Mouse (Mus musculus): ENCODE measurements around the gene Gna14. TPM values are rescaled to one million over a fixed set of nuclear protein-coding genes. Genes with fewer than 3 reads are reported as not detected.

The Gna14 gene
- total RNA-seq (2015; ENCODE audit: low replicate concordance) (1.3 TPM in 1 of 2 replicates, not detected in the other), total RNA-seq (2017; ENCODE audit: low replicate concordance) (0.09 and 0.42 TPM in 2 replicates)

DNA sequence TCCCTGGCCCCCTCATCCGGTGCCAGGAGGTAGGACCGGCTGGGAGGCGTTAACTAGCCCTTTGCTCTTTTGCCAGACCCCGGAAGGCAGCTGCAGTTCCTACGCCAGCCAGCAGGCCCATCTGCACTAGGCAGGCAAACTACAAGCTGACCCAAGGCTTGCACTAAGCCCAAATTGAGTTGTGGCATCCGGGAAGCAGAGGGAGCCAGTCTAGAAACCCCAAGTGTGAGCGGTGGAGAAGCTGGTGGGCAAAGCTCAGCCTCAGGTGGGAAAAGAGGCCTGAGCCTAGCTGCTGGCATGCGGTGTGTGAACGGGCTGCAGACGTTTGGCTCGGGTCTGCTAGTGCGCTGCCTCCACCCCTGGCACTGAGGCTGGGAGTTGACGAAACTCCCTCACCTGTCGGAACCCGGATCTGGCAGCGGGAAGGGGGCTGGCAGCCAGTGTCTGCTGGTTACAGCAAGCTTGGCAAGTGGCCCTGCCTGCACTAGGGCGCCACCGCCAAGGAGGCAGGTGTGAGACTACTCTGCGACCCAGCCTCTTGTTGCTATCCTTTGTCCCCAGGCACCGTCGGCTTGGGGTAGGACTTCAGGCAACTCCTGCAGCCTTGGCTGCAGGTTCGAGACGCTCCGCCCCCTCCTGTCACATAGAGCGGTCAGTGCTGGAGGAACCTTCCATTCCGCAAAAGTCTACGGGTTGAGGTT is at the start of gene Gna14:
TSS of gene Gna14 (plus strand) at position 232 of the 701 bp plus-strand sequence.
- peak; percentile 88 for ATAC-seq (replicated peaks; ENCODE audit: low FRiP score, poor library complexity, severe bottlenecking)

DNA sequence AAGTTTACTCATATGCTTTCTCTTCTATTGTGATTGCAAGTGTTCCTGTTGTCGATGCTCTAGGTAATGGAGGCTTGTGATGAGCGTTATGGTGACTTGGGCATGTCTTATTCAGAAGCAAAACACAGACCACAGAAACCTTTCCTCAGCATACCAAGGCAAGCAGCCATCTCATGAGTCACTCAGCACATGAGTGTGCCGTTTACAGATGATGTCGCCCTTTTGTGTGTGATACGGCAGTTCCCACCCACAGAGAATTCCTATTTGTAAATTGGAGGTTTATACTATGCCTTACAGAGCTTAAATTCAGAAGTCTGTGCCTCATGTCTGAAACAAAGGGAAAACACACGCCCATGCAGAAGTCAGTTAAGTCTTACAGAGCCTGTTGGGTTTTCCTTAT is 49.0 kb upstream of the Gna14 start:
- ATAC-seq (replicated peaks; ENCODE audit: low FRiP score, poor library complexity, severe bottlenecking) = no peak

DNA sequence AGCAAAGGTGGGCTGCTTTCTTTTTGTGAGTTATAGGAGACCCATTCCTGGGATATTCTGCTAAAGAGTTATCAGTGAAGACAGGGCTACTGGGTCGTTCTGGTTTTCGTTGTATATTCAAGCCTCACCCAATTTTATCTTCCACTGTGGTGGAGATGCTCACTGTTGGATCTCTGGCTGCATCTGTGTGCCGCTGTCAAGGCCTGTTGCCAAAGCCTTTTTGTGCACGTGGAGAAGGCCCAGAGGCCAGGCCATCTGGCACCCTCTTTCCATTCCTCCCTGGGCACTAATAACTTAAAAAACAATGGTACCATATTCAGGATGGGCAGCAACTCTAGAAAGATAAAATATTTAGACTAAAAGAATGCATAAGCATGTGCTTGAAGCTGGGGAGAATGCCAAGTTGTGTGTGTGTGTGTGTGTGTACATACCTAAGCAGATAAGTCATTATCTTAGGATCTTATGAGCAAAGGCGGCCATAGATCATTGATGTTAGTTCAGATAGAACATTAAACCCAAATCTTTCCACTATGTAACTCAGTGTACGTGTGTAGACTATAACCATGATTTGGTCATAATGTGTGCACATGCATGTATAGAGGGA is 45.3 kb upstream of the Gna14 start:
- ATAC-seq (replicated peaks; ENCODE audit: low FRiP score, poor library complexity, severe bottlenecking) = no peak

DNA sequence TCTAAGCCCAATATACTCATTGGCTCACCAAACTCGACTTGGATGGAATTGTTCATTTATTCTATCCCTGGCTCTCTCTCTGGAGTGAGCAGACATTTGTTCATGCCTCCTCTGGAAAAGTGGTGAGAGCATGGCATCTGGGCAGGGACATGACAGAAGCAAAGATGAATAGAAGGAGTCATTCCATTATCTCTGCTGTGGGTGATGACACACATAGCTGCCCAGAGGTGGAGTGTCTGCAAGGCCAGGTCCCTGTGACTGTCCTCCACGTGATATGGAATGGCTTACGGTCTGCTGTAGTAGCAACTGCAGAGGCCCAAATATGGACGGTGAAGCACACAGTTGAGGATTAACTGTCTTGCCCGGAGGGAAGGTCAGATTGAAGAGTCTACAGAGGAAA is 41.2 kb upstream of the Gna14 start:
- ATAC-seq (replicated peaks; ENCODE audit: low FRiP score, poor library complexity, severe bottlenecking) = no peak

DNA sequence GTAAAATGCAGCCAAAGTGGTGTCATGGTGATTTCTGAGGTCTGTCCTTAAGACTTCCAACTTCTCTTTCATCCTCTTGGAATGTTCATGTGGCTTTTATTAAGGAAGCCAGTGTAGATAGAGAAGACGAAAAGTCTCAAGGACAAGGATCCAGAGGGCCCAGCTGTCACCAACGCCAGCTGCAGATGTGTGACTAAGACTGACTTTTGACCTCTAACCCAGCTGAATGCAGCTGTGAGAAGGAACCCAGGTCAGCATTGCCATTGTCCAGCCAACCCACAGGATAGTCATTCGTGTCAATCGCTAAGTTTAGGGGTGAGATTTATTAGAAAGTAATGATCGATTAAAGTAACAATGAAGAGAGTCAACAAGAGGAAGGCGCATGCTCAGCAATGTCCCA is 32.5 kb upstream of the Gna14 start:
- ATAC-seq (replicated peaks; ENCODE audit: low FRiP score, poor library complexity, severe bottlenecking) = no peak

DNA sequence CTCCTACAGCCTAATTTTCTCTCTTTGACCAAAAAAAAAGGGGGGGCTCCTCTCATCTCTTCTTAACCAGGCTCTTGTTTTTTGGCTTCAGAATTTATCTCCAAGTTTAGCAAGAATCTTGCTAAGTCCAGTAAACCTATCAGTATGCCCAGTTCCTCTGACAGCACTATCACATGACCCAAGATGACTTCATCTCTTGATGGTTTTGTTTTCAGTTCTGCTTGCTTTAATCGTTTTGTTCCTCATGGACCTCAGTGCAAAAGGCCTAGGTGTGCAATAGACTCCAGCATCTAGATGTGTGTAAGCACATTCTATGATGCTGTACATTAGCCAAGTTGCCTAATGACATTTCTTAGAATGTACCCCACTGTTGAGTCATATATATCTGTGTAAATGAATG is 27.8 kb upstream of the Gna14 start:
- no peak for ATAC-seq (replicated peaks; ENCODE audit: low FRiP score, poor library complexity, severe bottlenecking)

DNA sequence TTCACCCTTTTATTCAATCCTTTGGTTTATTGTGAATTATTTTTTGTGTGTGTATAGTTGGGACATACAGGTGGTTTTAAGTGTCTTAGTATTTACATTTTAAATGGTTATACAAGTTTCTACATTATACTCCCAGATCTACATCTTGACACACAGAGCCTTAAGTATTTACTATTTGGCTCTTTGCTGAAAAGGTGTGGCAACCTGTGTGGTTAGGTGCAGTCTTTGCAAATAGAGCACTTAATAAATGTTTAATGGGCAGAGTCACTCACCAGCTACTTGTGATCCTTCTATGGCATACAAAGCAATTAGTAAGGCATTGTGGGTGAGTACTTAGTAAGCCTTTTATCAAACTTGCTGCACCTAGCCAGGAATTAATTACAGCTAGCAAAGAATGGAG is 24.3 kb upstream of the Gna14 start:
- ATAC-seq (replicated peaks; ENCODE audit: low FRiP score, poor library complexity, severe bottlenecking) = no peak

DNA sequence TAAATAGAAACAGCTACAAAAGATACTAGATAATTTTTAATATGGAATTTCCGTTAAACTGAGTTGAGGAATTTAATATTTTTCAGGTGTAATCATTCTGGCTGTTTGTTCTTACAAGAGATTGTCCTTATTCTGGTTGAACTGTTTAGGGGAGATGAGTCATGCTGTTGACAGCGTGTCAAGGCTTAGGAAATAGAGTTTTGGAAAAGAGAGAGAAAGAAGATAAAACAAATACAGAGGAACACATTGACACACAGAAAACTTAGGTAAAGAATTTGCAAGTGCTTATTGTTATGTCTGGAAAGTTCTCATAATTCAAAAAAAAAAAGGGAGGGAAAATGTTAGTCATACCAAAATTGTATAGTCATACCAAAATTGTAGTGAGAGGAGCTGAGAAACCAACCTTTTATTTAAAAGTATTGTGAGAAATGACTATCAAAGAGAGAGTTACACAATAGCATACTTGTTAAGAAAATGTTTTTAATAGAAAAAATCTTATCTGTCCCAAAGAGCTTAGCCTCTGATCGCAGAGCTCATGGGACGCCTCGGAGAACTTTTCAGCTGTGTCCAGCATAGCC is 17.4 kb upstream of the Gna14 start:
- no peak for ATAC-seq (replicated peaks; ENCODE audit: low FRiP score, poor library complexity, severe bottlenecking)

DNA sequence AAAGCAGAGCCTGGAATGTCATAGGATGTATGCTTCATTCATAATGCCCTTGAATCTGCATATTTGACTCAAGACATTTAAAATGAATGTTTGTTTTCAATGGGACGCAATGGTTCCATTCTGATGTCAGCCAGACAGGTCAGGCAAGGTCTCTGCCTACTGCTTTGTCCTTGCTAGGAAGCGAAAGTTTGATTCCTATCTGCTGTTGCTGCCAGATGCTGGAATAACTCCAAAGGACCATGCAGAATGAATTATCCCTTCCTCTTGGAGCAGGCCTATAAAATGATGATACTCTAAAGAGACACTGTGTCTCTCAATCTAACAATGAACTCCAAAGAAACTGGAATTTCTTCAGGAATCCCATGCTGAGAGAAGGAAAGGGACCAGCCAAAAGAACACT is 10.0 kb upstream of the Gna14 start:
- no peak for ATAC-seq (replicated peaks; ENCODE audit: low FRiP score, poor library complexity, severe bottlenecking)

DNA sequence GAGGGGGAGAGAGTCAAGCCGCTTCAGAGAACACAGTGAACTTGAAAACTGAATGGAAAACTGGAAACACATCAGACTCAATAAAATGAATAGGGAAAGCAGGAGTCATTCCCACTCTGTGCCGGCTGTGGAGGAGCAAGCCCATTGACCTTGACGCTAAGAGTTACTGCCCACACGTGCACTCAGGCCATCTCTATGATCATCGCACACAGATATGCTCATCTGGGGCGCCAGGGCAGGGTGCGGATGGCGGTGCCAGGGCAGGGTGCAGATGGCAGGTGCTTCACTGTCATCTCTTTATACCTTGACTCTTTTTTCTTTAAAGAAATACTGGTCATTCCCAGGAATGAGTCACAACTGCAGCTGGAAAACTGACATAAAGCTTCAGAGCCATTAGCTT is 4.2 kb upstream of the Gna14 start:
- no peak for ATAC-seq (replicated peaks; ENCODE audit: low FRiP score, poor library complexity, severe bottlenecking)

DNA sequence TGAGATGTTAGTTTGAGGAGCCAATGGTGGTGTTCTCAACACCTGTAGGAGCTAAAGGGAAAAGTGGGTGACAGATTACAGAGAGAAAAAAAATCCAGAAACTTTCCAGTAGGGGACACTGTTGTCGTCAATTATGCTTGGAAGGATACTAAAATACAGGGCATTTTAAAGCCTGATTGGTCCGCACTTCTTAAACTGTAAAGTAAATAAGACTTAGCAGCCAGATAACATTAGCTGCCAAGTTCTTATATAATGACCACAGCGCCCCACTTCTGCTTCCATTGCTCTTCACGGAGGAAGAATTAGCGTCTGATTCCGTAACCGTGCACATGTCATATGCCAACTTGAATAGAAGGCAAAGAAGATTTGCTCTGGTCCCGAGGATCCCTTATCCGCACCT is 683 bp upstream of the Gna14 start:
- no peak for ATAC-seq (replicated peaks; ENCODE audit: low FRiP score, poor library complexity, severe bottlenecking)

DNA sequence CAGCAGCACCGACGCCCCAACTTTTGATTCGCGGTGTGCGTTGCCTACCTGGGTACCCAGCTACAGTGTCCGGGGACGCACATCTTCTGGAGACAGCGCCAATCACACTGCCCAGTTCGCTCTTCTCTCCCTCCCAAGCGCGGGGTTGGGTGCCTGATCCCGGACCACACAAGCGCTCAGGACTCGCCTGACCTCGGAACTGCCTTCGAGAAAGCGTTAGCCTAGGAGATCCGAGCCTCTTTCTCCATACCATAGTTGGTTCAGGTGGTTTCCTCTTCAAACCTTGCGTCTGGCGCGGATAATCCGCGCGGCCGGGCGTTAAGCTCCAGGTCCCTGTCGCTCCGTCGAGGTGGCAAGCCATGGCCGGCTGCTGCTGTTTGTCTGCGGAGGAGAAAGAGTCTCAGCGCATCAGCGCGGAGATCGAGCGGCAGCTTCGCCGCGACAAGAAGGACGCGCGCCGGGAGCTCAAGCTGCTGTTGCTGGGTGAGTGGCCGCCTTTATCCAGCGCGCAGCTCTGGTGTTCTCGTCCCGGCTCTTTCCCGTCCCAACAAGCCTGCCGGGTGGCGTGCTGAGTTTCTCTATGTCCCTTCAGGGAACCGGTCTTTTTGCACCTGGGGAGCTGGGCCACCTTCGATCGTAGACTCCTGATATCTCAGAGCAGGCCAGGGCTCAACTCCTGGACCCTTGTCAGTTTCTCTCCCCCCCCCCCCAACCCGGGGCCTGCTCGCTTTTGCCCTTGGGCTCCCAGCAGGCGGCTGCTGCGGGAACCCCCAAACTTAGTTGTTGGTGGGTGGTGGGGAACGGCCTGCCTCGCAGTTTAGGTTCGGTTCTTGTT is 990 bp downstream of the Gna14 start:
- peak; percentile 56 for ATAC-seq (replicated peaks; ENCODE audit: low FRiP score, poor library complexity, severe bottlenecking)

DNA sequence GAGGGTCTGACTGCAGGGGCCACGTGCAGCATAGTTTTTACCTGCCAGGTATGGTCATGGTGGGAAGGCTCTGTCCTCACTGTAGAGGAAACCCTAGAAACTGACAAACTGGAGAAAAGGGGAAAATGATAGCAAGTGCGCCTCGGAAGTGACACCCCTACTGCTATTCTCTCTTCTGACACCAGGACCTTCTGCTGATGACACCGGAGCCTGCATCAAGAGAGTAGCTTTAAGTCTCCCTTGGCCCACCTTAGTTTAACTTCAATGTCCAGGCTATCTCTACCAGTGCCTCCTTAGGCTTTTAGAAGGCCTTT is 1.6 kb downstream of the Gna14 start:
- no peak for ATAC-seq (replicated peaks; ENCODE audit: low FRiP score, poor library complexity, severe bottlenecking)

DNA sequence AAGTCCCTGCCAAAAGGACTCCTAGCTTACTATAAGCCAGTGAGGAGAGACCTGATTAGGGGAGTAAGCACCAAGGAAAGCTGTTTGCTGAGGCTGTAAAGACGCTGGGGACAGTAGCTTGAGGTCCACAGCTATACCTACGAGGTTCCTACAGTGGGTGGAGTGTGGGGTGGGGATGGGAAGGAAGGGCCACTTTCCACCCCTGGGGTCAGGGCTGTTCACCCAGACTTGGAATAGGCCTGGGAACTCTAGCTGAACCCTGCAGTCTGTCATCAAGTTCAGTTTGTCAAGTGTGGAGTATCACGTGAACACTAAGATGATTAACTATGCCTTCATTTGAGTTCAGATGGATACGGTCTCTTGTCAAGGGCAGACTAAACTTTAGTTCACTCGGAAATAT is 2.3 kb downstream of the Gna14 start:
- no peak for ATAC-seq (replicated peaks; ENCODE audit: low FRiP score, poor library complexity, severe bottlenecking)

DNA sequence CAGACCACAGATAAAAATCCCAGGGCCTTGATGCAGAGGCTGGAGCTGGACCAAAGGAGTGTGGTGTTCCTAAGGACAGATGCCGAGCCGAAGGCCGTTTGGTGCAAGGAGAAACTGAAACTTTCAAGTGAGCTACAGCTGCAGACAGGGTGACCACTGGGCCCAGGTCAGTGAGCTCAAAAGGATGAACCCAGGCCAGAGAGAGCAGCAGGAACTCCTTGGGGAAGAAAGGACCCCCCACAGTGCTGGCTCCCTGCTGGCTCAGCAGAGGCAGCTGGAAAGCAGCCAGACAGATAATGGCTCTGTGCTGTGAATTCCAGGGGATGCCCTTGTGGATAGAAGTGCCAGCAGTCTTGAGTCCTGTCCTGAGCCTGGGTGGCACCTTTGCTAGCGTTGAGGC is 3.7 kb downstream of the Gna14 start:
- ATAC-seq (replicated peaks; ENCODE audit: low FRiP score, poor library complexity, severe bottlenecking) = no peak

DNA sequence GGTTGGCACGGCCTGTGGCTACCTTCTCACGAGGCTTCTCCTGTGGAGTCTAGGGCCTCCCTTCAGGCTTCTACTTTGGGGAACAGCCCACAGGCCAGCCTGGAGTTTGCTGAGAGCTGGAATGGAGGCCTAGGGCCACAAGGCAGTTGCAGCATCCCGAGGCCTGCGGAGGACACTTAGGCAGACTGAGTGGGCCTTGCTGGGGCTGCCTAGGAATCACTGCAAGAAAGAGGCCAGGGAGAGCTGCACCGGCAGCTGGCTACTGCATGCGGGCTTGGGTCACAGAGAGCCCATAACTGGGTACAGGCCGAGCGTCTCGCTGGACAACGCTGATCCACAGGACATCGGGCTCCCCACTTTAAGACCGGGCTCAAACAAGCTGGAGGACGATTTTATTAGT is 4.3 kb downstream of the Gna14 start:
- ATAC-seq (replicated peaks; ENCODE audit: low FRiP score, poor library complexity, severe bottlenecking) = no peak

DNA sequence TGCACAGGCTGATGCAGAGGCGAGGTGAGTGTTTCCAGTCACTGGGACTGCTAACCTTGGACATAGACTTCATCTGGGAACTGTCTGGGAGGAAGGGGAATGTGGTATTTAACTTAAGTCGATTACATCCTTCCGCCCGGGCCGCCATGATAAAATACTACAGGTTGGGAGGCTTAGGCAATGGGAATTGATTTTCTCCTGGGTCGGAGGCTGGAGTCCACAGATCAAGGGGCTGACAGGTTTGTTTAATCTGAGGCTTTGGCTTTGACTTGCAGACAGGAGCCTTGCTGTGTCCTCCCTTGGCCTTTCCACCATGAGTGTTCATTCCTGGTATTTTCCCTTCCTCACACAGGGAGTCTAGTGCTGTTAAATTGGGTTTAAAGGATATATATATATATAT is 5.8 kb downstream of the Gna14 start:
- no peak for ATAC-seq (replicated peaks; ENCODE audit: low FRiP score, poor library complexity, severe bottlenecking)

DNA sequence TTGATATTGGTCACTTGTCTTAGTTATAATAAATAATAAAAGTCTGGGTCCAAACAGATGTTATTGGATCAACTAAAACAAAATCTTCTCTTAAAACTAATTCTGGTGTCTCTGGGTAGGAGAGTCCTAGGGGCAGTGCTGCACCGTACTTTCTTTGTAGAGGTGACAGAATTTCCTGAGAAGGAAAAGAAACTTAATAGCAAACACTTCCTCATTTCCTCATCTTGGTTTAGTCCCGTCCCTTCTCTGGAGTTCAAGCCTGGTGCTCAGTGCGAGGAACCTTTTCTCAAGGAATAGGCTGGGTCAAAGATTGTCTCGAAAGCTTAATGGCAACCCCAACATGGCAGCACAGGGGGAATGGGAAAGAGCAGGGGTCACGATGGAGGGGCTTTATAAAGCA is 7.8 kb downstream of the Gna14 start:
- no peak for ATAC-seq (replicated peaks; ENCODE audit: low FRiP score, poor library complexity, severe bottlenecking)

DNA sequence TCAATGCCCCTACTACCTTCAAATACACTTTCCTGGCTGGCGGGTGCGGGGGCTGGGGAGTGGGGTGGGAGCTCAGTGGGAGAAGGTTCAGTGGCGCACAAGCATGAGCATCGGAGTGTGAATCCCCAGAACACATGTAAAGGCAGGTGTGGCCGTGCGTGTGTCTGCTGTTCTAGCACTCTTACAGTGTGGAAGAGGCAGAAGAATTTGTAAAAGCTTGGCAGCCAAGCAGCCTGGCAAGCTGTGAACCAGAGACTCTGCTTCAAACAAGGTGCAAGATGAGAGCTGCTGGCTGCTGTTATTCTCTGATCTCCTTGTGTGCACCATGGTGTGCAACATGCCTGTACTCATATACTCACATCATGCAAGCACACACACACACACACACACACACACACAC is 11.1 kb downstream of the Gna14 start:
- ATAC-seq (replicated peaks; ENCODE audit: low FRiP score, poor library complexity, severe bottlenecking) = no peak

DNA sequence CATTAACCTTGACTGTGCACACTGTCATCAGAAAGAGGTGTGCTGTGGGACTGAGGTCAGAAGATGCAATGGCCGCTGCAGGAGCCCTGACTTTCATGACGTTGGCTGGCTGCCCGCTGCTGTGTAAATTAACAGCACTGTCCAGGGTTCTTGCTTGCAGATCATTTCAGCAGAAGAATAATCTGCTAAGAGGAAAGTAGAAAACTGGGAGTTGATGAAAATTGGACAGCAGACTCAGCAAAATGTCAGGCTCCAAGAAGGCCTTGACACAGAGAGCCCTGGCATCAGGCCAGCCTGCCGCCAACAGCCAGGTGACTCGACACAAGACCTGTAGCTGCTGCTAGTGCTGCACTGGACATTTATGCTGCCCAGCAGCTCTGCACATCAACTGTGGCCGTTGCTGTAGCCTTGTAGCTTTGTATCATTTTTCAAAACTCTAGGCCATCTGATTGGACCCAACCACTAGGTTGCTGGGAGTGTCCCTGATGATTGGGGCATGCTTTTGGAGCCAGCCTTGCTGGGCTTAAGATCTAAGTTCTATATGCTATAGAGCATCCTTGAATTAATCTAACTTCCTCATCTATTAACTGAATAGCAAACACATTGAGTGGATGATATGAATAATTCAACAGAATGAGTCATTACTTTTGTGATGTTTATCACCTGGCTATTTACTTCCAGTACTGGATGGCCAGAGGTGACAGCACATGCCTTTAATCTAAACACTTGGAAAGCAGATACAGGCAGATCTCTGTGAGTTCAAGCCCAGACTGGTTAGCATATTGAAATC is 12.5 kb downstream of the Gna14 start:
- no peak for ATAC-seq (replicated peaks; ENCODE audit: low FRiP score, poor library complexity, severe bottlenecking)
